Mouse (Mus musculus) cerebral cortex, adult 2 months (tissue): ENCODE results near the gene Mb21d2.

ENCODE experiments used
- WGBS: fragments of 180-500 bp; shearing (Covaris S2); methylation state at CpG from one replicate; pipeline ENCODE4 v1.1.7; 2018; 5-methylcytosine and 5-hydroxymethylcytosine counted together

The Mb21d2 gene

GRCm38 (mm10) chr16:28899161-28899540 is 30.3 kb downstream of the Mb21d2 start:
- 82% methylated on average over 4 of the region's 4 CpGs for WGBS

GRCm38 (mm10) chr16:28898509-28899160 is 30.8 kb downstream of the Mb21d2 start:
- WGBS = 57% methylated on average over 15 of the region's 15 CpGs

DNA sequence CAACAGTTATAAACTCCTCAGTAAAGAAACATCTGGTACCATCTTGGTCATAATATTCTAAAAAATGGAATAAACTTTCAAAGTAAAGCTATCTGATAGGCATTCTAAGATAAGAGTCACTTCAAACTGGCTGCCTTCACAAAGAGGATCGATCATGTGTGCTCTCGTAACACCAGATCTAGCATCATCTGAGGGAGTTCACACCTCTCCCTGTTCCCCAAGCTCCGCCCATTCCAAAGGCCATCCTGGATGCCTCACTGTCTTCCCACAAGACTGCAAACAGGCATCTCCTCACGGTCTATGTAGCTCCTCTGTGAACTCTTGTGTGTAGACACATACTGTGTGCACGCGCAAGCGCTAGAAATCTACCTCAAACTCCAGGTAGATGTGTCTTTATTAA is 32.9 kb downstream of the Mb21d2 start:
- WGBS = 95% methylated on average over 7 of the region's 7 CpGs

DNA sequence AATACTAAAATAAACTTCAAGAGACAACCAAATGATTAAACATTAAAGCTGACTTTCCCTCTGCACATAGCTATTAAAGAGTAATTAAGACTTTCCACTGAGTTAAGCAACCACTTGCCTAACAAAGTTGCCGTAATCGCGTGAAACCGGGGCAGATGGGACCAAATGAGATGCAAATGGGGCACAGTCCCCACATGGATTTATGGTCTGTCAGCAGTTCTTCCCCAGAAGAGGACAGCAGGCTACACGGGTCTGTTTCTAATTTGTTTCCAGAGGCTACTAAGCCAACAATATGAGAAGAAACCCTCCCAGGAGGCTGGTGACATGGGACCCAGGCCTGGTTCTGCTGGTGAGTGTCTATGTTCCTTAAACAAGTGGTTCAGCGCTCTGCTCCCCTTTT is 34.6 kb downstream of the Mb21d2 start:
- 62% methylated on average over 6 of the region's 6 CpGs for WGBS

DNA sequence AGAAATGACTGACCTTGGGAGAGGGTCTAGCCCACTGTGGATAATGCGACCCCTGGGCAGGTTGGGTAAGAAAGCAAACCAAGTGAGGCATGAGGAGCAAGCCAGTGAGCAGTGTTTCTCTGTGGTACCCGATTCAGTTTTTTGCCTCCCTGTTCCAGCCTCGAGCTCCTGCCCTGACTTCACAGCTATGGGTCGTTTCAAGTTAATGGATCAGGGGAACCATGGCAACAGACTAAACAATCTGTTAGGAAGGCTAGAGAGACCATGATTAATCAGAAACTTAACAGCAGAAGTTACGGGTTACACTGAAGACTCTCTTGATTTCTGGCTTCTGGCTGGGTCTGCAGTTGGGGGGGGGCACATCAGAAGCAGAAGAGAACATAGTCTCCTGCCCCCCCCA is 36.2 kb downstream of the Mb21d2 start:
- 61% methylated on average over 5 of the region's 5 CpGs for WGBS

- 72% methylated on average over 9 of the region's 9 CpGs for WGBS
These were observed 43.2 kb downstream of the Mb21d2 start for GRCm38 (mm10) chr16:28886201-28886745.

DNA sequence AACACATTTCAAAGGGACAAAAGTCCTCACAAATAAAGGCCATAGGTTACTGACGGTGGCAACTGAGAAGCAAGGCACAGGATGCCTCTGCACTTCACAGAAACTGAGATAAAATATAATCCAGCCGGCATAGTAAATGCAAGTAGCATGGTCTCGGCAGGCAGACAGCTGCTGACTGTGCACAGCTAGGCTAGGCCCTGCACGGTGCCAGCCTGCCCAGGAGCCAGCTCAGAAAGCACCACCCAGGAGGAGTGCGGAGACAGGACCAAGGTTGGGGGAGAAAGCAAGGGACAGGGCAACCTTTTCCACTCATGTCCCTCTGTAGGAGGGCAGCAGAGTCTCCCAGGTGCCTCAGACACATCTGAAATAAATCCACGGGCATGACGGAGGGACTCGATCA is 44.0 kb downstream of the Mb21d2 start:
- 65% methylated on average over 8 of the region's 8 CpGs for WGBS

DNA sequence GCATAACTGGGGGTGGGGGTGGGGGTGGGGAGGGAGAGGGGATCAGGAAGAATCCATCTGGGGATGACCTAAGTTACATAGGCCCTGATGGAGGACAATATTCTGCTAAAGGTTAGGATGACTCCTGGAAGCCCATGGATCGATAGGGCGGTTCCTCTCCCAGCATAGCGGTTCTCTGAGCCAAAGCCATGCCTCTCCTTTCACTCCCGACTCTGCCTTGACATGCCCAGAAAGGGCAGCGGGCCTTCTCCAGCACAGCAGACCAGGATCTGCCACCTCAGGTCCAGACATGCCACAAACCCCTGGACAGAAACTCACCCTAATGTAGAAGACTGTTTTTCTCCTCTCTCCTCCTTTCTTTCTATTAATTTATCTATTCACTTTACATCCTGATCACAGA is 44.8 kb downstream of the Mb21d2 start:
- 88% methylated on average over 5 of the region's 5 CpGs for WGBS

GRCm38 (mm10) chr16:28883649-28884048 is 45.8 kb downstream of the Mb21d2 start:
- WGBS = 52% methylated on average over 8 of the region's 8 CpGs

DNA sequence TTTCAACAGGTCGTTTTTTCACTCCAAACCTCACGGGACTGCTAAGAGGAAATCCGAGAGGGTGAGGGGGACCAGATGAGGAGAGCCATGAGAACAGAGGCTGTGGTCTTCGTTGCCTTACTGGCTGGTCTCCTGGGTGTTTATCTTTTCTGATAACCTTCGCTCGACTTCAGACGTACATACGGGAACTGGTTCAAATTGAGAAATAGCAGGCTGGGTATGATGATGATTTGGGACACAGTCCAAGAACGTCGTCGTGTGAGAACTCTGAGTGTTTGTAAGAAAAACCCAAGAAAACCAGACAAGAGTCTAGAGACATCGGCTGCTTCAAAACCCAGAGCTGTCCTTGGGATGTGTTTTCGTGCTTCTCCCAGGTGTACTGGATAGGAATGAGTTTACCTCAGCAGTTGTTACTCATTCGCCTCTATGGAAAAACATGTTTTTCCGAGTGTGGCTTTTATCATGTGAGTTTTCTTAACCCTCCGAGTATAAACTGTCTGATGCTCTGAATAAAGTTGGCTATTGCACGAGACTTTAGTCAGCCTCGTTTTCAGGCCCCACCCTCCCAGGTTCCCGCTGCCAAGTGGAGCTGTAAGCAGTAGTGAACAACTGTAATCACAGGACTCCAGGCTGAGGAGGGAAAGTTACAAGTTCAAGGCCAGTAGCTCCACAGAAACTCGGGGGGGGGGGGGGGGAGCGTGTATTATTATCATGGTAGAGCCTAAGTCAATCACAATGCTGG is 46.6 kb downstream of the Mb21d2 start:
- 55% methylated on average over 21 of the region's 21 CpGs for WGBS

DNA sequence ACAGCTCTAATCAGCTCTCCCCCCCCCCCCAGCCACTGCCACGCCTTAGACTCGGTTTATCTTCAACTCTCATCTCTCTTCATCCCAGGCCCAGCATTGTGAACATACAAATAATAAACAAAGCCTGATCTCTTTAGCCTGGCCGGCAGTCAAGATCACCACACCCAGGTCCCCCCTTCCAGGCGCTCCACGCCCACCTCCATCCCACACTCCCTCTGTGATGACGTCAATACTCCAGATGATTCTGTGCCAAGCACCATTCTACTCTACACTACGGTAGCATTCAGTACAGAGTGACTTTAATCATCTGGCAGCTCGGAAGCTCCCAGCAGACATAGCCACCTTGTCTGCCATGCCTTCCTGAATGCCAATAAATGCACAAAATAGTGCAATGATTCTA is 47.7 kb downstream of the Mb21d2 start:
- 27% methylated on average over 8 of the region's 8 CpGs for WGBS

- 39% methylated on average over 8 of the region's 8 CpGs for WGBS
These were observed 48.7 kb downstream of the Mb21d2 start for GRCm38 (mm10) chr16:28880756-28881155.

DNA sequence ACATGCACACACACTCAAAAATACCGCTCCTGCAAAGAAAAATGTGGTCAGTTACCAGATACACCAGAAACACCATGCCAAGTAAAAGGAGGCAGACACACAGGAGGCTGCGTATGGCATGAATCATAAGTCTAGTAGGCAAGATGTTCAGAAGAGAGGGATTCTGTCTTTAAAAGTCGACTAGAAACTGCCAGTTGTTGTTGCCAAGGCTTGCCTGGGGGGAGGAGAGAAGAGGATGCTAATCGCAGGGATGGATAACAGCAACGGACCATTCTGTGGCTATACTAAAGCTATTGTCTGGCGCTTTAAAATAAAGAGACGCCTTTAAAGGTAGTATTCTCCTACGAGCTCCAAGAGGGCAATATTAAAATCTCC is 49.2 kb downstream of the Mb21d2 start:
- WGBS = 44% methylated on average over 8 of the region's 8 CpGs

GRCm38 (mm10) chr16:28879636-28880306 is 49.7 kb downstream of the Mb21d2 start:
- WGBS = 78% methylated on average over 12 of the region's 12 CpGs

- 57% methylated on average over 9 of the region's 9 CpGs for WGBS
These were observed 52.3 kb downstream of the Mb21d2 start for GRCm38 (mm10) chr16:28877162-28877662.

GRCm38 (mm10) chr16:28873404-28873895 is 56.0 kb downstream of the Mb21d2 start:
- 78% methylated on average over 8 of the region's 8 CpGs for WGBS

- WGBS = 35% methylated on average over 9 of the region's 9 CpGs
These were observed 58.6 kb downstream of the Mb21d2 start for GRCm38 (mm10) chr16:28870860-28871259.

GRCm38 (mm10) chr16:28870456-28870855 is 59.0 kb downstream of the Mb21d2 start:
- 56% methylated on average over 5 of the region's 5 CpGs for WGBS

- 90% methylated on average over 9 of the region's 9 CpGs for WGBS
These were observed 60.6 kb downstream of the Mb21d2 start for GRCm38 (mm10) chr16:28868864-28869263.

GRCm38 (mm10) chr16:28866584-28867295 is 62.7 kb downstream of the Mb21d2 start:
- WGBS = 81% methylated on average over 8 of the region's 8 CpGs

- WGBS = 90% methylated on average over 6 of the region's 6 CpGs
These were observed 65.9 kb downstream of the Mb21d2 start for GRCm38 (mm10) chr16:28863616-28864015.

DNA sequence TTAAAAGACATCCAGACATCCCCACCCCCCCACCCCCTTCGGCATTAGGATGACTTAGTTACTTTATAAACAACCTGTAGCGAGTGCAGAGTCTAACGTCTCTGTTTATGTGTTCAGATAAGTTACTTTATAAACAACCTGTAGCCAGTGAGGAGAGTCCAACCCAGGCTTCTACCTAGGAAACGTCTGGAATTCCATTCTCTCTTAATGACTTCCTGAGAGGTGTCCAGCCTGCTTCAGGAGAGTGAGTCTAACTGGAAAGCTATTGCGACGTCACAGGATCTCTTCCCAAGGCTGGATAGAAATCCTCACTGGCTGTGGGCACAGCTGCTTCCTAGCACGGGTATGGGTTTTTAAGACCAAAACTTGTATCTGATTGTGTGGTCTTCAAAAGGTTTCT is 67.4 kb downstream of the Mb21d2 start:
- WGBS = 68% methylated on average over 7 of the region's 7 CpGs
